In genomic region chr15:77842047-77842843, GRCm38 (mm10) we compare ENCODE assay signal across 8 mouse cellular contexts. TPM values are rescaled to one million over a fixed set of nuclear protein-coding genes. Genes with fewer than 3 reads are reported as not detected.
DNase-seq lines count a peak whose midpoint lies in the region; ATAC-seq lines count a peak whose summit lies in the region.

Myh9 (minus strand) TSS chr15:77842175.

- DNase-seq in CD4-positive, CD25-positive, alpha-beta regulatory T cell, adult 2 months (ENCODE audit: low read depth, low spot score), result peak; percentile 100
- DNase-seq in fat pad, adult 2 months (ENCODE audit: extremely low read depth, low read depth, low spot score), result peak; percentile 98
- peak; percentile 100 for DNase-seq in kidney, postnatal 10 days
- DNase-seq in natural killer cell, adult 2 months (ENCODE audit: low spot score in 2 of 2), result peak; percentile 97 to 98

- peak within 1 kb of the TSS; percentile 99 for H3K4me3 ChIP-seq in brown adipose tissue, adult 24 weeks (ENCODE audit: insufficient read depth, low read depth, low read length)
- peak within 1 kb of the TSS; percentile 99 for H3K4me3 ChIP-seq in heart, embryonic 13.5 days
- peak within 1 kb of the TSS; percentile 89 for H3K4me3 ChIP-seq in liver, embryonic 12.5 days
- peak within 1 kb of the TSS; percentile 97 for H3K4me3 ChIP-seq in stomach, embryonic 15.5 days (replicated peaks)

- H3K4me1 ChIP-seq in brown adipose tissue, adult 24 weeks (ENCODE audit: control insufficient read depth, insufficient read depth, insufficient read length, low read length), result peaks cover 17% of the 10 kb centered on the region
- H3K4me1 ChIP-seq in heart, embryonic 13.5 days, result peaks cover 44% of the 10 kb centered on the region
- peaks cover 63% of the 10 kb centered on the region for H3K4me1 ChIP-seq in liver, embryonic 12.5 days
- peaks cover 25% of the 10 kb centered on the region for H3K4me1 ChIP-seq in stomach, embryonic 15.5 days

- ATAC-seq in heart, embryonic 13.5 days (ENCODE audit: extremely low read depth, insufficient number of reproducible peaks, low FRiP score, low TSS enrichment), result peak; percentile 94
- ATAC-seq in liver, embryonic 12.5 days, result peak; percentile 92
- ATAC-seq in stomach, embryonic 15.5 days (ENCODE audit: insufficient read depth, low FRiP score, low read depth), result peak; percentile 96

- peak within 1 kb of the TSS; percentile 98 for H3K9ac ChIP-seq in heart, embryonic 13.5 days
- H3K9ac ChIP-seq in liver, embryonic 12.5 days, result peak within 1 kb of the TSS; percentile 89
- H3K9ac ChIP-seq in stomach, embryonic 15.5 days, result peak within 1 kb of the TSS; percentile 98

- peak within 1 kb of the TSS; percentile 98 for H3K27ac ChIP-seq in brown adipose tissue, adult 24 weeks (replicated peaks; ENCODE audit: low read depth, low read length)
- H3K27ac ChIP-seq in heart, embryonic 13.5 days (replicated peaks), result peak within 1 kb of the TSS; percentile 97
- peak within 1 kb of the TSS; percentile 93 for H3K27ac ChIP-seq in liver, embryonic 12.5 days
- peak within 1 kb of the TSS; percentile 98 for H3K27ac ChIP-seq in stomach, embryonic 15.5 days

- under 1% methylated on average over 45 of the region's 46 CpGs for WGBS in heart, embryonic 13.5 days
- WGBS in liver, embryonic 12.5 days (ENCODE audit: insufficient replicate concordance), result under 1% methylated on average over 46 of the region's 46 CpGs
- WGBS in stomach, embryonic 15.5 days, result under 1% methylated on average over 46 of the region's 46 CpGs

- H3K4me2 ChIP-seq in heart, embryonic 13.5 days, result peak within 1 kb of the TSS; percentile 93
- peak within 1 kb of the TSS; percentile 98 for H3K4me2 ChIP-seq in liver, embryonic 12.5 days
- peak within 1 kb of the TSS; percentile 82 for H3K4me2 ChIP-seq in stomach, embryonic 15.5 days

- no peaks in the 10 kb centered on the region for H3K36me3 ChIP-seq in heart, embryonic 13.5 days
- no peaks in the 10 kb centered on the region for H3K36me3 ChIP-seq in liver, embryonic 12.5 days
- no peaks in the 10 kb centered on the region for H3K36me3 ChIP-seq in stomach, embryonic 15.5 days

- no peaks in the 10 kb centered on the region for H3K27me3 ChIP-seq in heart, embryonic 13.5 days (replicated peaks)
- H3K27me3 ChIP-seq in liver, embryonic 12.5 days (replicated peaks), result no peaks in the 10 kb centered on the region
- no peaks in the 10 kb centered on the region for H3K27me3 ChIP-seq in stomach, embryonic 15.5 days (replicated peaks)

- H3K9me3 ChIP-seq in heart, embryonic 13.5 days, result no peaks in the 10 kb centered on the region
- H3K9me3 ChIP-seq in liver, embryonic 12.5 days (replicated peaks), result no peaks in the 10 kb centered on the region
- no peaks in the 10 kb centered on the region for H3K9me3 ChIP-seq in stomach, embryonic 15.5 days

RNA-seq across cellular contexts. Expression of gene Myh9, which starts in this region (rescaled TPM):
- 36.0 and 59.3 TPM in 2 replicates for polyA plus RNA-seq in brown adipose tissue, adult 24 weeks (2012; ENCODE audit: insufficient read depth, insufficient read length, missing spikeins)
- 24.8 and 25.0 TPM in 2 replicates for polyA plus RNA-seq in heart, embryonic 13.5 days (2015; fragmentation: Nextera tagmentation; extraction: Ambion mirVana)
- polyA plus RNA-seq in liver, embryonic 12.5 days (2016; fragmentation: Nextera tagmentation; extraction: Ambion mirVana), result 32.5 and 34.2 TPM in 2 replicates
- 57.0 TPM in 2 replicates for polyA plus RNA-seq in stomach, embryonic 15.5 days (2015; fragmentation: Nextera tagmentation; extraction: Ambion mirVana)

Comparison
In these comparisons a context has a peak if more than half of its experiments do, and no peak if none do; other contexts are left out.
1. Peak in every context shown above with its lines: DNase-seq, ATAC-seq, H3K4me3 ChIP-seq and H3K27ac ChIP-seq.